Mouse (Mus musculus): Measurements from ENCODE around the gene Kat7.

The Kat7 gene

DNA sequence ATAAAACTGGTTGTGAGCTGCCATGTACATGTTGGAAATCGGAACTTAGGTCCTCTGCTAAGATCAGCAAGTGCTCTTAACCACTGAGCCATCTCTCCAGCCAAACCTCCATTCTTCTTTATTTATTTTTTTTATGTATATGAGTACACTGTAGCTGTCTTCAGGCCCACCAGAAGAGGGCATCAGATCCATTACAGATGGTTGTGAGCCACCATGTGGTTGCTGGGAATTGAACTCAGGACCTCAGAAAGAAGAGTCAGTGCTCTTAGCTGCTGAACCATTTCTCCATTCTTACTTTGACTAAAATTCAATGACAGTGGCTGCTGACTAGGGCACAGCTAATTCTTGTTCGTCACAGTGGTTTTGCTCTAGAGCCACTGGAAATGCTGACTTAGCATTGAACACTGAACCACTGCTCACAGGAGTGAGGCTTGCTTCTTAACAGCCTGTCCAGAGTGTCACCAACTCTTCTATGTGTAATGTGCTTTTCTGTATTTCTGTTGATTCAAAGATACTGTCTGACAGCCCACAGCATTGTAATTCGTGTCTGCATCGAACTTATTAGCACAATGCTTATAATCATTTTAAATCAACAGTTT lies 30.9 kb downstream of the Kat7 start:
- in situ Hi-C loops (cut with MboI, MseI) = no loop called here

DNA sequence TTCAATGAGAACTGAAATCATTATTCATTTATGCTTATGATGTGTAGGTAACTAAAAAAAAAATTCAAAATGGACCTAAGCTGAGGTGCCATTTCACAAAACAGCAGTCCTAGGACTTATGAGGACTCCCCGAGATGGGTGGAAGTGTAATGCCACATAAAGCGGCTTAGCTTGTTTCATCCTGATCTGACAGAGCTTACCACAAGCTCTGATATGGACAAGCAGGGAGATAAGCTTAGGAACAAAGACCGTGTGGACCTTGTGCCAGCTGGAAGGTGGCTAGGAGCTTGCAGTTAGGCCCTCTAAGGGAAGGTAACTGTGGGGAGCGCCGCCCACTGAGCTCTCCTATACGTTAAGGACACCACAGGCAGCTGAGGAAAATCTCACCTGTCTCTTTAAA lies 34.0 kb downstream of the Kat7 start:
- in situ Hi-C loops (cut with MboI, MseI) = no loop called here

DNA sequence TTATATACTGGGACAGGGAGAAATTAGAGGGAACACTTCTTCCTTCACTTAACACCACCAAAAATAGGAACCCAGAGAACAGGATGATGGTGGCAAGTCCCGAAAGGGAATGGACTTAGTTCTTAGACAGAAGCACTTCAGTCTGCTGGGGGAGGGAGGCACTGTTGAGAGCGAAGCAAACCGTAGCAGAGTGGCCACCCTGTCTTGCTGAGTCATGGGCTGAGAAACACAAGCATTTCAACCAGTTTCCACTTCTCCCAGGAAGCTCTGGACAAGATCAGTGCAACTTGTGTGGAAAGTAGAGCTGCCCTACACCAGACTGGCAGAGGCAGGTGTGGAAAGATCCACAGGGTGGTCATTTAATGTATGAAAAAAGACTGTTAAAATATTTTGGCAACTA lies 35.4 kb downstream of the Kat7 start:
- in situ Hi-C loops (cut with MboI, MseI) = no loop called here

DNA sequence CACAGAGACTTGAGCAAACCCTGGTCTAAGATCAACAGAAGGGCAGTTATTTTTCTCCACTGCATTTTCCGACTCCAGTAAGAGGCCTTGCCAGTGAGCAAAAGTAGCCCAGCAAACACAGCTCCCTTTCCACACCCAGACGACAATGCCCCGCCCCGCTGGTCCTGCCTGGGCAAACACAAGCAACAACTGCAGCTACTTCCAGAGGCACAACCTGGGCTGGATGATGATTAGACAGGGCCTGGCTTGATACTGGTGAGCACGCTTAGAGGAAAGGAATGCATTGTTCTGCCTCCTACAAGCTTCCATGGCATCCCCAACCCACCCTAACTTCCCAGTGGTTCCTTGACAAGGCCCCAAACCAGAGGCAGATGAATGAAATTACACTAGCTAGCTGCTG lies 36.4 kb downstream of the Kat7 start:
- in situ Hi-C loops (cut with MboI, MseI) = no loop called here

DNA sequence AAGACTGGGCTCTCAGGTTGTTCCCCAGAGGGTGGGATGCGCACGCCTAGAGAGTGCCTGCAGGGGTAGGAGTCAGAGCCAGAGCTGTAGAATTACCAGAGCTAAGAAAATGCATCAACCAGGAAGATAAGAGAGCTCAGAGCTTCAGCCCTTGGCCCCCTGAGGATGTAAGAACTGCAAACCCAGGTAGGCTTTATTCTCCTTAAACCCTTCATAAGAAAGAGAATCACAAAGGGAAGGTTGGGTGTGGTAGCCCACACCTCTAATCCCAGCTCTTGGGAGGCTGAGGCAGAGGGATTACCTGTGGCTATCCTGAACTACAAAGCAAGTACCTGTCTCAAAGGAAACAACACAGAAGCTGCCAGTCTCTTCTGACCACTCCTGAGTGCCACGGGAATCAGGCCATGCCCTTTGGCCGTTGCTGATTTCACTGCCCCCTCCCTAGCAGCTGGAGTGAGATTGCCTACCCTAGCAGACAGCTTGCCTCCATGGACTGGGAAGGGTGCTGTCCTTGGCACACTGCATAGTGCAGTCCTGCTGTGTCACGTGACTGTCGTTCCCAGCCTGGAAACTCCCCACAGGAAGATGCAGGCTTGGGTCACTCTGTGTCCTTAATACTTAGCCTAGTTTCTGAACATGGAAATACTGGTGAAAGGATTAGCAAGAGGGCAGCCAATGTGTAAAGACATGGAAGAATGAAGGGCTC lies 43.4 kb downstream of the Kat7 start:
- in situ Hi-C loops (cut with MboI, MseI) = no loop called here

DNA sequence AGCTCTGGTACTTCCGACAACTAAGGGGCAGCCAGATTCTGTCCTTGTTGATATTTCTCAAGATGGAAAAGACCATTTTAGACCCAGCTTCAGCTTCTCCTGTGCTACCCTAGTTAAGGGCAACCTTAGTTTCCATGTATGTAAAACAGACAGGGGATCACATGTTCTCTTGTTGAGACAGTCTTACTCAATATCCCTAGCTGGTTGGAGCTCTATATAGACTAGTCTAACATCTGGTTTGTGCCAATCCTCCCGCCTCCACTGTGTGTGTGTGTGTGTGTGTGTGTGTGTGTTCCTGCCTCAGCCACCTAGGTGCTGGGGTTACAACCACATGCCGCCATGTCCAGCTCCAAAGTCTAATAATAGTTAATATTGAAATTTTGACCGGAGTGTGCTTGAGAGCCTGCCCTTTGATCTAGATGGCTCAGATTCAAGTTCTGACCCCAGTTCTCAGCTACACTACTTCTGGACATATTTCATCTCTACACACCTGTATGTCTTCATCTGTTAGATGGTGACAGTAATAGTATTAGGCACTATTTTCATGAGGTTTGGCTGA lies 45.5 kb downstream of the Kat7 start:
- in situ Hi-C loops (cut with MboI, MseI) = no loop called here

DNA sequence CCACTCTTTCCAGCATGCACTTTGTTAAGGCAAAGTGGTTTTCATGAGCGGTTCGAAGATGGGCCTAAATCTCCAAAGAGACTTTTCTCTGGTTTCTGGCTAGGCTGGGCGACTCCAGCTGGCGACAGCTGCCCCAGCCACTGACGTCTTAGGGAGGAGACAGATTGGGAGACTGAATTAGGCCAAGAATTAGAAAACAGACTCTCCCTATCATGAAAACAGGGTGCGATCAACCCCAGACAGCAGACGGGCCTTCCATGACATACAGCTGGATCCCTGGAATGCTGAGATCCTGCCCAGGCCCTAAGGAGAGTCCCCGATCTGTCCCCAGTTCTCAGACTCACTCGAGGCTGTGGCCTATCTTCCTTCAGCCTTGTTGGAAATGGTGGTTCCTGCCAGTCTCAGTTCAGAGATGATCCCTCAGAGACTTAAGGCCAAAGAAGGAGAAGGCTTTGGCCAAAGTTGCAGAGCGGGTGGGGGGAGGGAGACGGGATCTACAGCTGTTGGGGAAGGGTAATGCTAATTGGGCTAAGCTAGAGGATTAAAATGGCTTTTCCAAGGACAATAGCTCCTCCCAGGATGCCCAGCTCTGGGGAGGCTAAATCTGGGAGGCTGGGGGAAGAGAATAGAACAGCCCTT lies 46.1 kb downstream of the Kat7 start:
- in situ Hi-C loops (cut with MboI, MseI) = no loop called here

DNA sequence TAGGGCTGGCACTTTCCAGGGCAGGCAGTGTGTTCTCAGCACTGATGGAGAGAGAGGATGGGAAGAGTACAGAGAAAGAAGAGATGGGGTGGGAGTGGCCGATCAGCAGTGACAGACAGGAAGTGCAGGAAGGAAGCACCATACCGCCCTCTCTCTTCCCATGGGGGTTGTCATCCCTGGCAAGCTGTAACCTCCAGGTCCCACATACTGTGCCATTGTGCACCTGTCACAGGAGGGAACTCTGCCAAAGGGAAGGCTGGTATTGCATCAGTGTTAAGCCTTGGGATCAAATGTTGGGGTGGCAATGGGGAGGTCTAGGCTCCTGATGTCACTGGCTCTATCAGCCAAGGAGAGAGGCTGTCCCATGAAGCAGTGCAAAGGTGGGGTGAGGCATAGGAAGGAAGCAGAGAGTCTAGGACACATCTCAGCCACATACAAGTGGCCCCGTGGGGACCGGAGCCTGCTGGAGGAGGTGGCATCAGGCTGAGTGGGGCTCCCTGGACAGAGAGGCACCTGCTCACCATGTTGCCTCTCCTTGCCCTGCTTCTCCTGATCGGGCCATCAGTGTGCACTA lies 48.8 kb downstream of the Kat7 start, which contains the start of gene Tac4:
Tac4 (plus strand) TSS at position 352 of the 574 bp plus-strand sequence.
- in situ Hi-C loops (cut with MboI, MseI) = no loop called here

DNA sequence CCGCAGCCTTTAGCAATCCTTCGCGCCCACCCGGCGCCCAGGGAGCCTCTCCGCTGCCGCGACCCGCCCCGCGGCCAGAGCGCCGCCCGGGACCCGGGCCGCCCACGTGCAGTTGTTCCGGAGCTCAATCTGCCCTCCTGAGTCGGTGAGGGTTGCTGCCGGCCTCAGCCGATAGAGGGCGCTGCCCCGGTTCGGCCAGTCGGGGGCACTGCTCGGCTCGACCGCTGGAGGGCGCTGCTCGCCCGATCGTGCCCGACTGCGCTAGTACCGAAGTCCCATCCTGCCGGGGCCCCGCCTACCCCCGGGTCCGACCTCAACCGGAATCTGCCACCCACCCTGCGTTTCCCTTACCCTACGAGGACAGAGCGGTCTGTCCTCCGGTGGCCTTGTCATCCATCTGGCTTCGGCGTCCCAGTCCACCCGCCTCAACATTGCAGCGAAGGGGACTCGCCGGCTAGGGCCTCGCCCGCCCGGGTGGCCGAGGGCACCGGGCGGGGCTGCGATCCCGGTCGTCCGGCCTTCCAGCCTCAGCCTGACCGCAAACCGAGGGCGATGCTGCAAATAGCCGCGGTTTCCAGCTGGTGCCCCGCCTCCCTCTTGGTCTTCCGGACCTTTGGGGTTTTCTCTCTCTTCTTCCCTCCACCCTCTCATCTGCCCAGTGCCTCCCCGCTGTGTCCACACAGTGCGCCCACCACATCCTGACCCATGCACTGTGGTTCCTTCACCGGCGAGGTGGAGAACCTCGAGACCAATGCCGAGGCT lies 50.8 kb downstream of the Kat7 start:
- in situ Hi-C loops (cut with MboI, MseI) = loop anchor here (5.0 kb wide), 2 partner anchors 258 to 263 kb away; no protein-coding TSS in a partner anchor

DNA sequence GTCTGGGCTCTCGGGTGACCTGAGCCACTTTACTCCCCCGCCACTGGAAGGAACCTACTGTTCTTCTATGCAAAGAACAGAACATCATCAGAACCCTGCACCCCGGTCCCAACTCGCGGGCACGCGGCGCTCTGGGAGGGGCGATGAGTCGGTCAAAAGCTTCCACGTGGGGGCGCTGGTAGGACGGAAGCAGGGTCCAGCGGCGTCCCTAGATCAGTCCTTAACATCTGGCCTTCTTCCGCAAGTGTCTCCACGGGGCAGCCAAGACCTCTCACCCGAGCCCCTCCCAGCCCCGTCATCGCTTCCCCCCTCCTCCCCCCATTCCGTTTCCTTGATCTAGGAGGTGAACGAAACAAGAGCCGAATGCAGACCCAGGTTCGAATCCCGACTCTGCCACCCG lies 51.6 kb downstream of the Kat7 start:
- in situ Hi-C loops (cut with MboI, MseI) = loop anchor here (5.0 kb wide), 2 partner anchors 259 to 264 kb away; no protein-coding TSS in a partner anchor

DNA sequence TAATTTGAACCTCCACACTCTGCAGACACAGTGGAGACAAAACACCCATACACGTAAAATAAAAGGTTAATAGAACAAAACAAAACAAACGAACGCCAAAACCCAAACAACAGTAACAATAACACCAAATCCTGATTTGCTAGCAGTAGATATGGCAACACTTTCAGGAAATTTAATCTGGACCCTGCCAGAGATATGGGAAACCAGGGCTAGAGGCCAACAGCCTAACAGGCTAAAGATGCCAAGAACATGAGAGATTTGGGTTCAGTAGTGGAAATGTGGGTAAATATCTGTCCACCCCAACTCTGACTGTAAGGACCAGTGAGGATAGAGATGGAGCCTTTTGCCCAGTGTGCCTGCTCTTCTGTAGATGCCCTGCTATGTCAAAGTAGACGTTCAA lies 52.1 kb downstream of the Kat7 start:
- in situ Hi-C loops (cut with MboI, MseI) = loop anchor here (5.0 kb wide), 2 partner anchors 259 to 264 kb away; no protein-coding TSS in a partner anchor

DNA sequence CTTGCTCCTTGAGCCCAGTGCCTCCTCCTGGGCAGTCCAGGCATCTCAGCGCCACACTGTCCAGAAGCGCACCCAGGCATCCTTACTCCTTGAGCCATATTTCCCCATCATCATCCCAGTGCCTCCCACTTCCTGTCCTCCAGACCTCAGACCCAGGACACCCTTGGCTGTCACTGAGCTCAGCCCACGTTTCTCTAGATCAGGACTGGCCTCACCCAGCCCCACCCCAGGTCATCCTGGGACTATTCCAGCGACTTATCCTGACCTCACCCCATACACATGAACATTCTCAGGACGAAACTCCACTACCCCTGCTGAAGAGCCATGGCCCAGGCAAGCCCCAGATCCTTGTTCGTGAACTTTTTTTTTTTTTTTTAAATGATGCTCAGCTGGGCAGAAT lies 54.3 kb downstream of the Kat7 start:
- in situ Hi-C loops (cut with MboI, MseI) = loop anchor here (5.0 kb wide), 2 partner anchors 262 to 267 kb away; no protein-coding TSS in a partner anchor

DNA sequence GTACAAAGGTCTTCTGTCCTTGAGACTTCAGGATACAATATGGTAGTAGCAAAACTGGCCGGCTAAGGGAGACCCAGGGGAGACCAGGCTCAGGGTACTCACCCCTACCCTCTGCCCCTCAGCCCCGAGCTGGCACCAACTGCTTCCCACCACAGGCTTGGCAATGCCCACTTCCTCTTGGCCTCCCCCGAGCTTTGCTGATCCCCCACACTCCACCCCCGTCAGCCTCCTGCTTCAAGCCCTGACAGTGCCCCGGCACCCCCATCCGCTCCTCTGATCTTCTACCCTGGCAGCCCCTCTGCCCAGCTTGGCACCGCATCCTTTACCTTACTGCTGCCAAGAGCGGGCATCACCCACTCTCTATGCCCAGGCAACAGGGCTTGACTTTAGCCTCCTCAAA lies 55.9 kb downstream of the Kat7 start:
- in situ Hi-C loops (cut with MboI, MseI) = no loop called here

DNA sequence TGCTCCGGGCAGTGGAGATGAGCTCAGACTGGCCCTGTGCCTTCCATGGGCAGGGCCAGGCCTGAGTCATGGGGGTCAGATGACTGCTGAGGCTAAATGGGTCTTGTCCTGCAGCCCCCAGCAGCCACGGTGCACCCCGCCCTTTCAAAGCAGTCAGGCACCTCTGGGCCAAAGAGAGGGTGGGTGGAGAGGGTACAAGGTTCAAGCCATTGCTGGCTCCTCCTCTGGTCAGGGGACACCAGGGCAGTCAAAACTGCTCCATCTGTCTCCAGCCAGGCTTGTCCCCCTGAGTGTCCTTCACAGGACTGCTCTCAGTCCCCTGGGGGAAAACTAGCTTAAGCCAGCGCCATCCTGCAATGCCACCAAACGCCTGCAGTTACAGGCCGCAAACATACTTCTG lies 57.9 kb downstream of the Kat7 start:
- in situ Hi-C loops (cut with MboI, MseI) = no loop called here

DNA sequence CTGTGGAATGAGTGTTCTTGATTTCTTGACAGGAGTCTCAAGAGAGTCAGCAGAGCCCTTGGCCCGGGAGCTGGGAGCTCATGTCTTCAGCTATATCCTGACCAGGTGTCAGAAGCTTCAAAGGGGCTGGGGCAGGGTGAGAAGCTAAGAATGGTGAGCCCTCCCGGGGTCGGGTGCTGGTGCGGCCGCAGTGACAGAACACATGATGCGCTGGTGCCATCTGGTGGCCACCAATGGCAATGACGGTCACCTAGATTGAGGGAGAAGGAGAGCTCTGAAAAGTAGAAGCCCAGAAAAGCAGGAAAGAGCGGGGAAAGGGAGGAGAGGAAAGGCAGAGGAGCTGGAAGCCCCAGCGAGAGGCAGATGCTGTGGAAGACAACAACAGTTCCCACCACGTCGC lies 58.8 kb downstream of the Kat7 start:
- in situ Hi-C loops (cut with MboI, MseI) = no loop called here

DNA sequence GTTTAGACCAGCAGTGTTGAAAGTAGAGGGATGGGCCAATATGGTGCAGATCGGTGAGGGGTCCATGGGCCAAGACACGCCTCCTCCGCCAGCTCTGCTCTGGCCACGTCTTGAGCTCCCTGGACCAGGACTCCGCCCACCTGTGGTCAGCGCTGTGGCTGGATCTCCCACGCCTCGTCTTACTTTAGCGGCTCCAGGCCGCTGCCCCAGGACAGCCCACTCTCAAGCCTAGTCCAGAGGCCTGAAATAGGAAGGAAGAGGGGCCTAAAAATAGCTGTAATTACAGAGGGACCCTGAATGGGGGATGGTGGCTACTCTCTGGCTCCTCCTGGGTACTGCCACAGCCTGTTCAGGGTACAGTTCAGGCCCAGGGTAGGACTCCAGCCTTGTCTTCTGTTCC lies 59.9 kb downstream of the Kat7 start:
- in situ Hi-C loops (cut with MboI, MseI) = no loop called here

DNA sequence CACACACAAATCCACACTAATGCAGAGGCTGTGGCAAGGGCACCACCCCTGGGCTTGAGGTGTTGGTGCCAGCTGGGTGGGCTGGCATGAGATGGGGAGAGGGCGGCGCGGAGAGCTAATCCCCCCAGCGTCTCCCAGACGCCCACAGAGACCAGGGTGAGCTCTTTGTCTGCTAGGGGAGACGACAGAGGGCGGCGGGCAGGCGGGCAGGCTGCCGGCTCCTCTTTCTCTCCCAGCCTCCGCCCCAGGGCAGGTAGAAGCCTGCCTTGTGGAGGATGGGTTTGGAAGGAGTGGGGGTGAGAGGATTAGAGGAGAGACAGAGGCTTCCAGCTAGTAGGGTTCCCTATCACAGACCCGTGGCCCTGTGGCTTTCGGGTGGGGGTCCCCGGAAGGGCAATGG lies 63.0 kb downstream of the Kat7 start:
- in situ Hi-C loops (cut with MboI, MseI) = no loop called here

DNA sequence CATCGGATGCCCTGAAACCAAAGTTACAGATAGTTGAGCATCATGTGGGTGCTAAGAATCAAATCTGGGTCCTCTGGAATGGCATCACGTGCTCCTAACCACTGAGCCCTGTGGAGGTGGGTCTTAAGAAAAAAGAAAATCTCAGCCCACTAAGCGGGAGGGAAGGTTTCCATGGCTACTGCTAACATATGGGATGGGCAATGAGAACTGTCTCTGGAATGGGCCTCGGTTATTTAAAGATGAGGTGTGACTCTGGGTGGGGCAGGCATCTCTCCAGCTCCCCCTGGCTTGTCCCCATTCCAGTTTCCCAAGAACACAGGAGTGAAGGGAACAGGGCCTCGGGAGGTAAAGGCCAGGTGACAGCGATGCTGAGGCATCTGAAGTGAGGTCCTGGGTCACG lies 64.6 kb downstream of the Kat7 start:
- in situ Hi-C loops (cut with MboI, MseI) = no loop called here

DNA sequence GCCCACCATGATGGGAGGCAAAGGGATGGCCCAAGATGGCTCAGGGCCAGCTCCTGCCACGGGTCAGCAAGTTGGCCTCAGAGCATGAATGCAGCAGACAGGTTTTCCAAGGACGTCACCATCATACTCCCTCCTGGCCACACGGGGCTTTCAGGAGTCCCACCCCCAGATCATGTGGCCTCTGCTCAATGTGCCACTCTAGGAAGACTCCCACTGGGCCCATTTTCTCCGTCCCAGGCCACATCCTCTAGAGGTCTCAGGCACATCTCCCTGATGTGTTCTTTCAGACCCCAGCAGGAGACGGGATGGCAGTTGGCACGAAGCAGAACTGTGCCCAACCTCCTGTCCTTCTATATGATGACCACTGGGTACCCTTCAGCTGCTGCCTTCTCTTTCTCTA lies 67.4 kb downstream of the Kat7 start:
- in situ Hi-C loops (cut with MboI, MseI) = no loop called here

DNA sequence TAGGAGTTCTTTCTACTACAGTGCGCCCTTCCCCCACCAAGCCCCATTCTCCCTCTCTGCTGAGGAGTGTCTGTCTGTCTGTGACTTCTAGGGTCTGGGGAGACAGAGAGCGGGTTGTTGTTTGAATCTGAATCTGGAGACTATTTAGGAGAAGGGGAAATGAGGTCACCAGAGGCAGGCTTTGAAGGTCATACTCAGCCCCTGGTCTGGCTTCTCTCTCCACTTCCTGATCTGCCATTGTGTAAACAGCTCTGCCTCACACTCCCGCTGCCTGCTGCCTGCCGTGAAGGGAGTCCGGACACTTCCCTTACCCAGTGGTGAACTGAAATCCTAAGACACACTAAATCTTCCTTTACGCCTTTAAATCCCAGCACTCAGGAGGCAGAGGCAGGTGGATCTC lies 71.6 kb downstream of the Kat7 start:
- in situ Hi-C loops (cut with MboI, MseI) = loop anchor here in 1 of 2 experiments (5.0 kb wide), 1 partner anchor 116 kb away; the partner anchor contains the start of gene Dlx3

DNA sequence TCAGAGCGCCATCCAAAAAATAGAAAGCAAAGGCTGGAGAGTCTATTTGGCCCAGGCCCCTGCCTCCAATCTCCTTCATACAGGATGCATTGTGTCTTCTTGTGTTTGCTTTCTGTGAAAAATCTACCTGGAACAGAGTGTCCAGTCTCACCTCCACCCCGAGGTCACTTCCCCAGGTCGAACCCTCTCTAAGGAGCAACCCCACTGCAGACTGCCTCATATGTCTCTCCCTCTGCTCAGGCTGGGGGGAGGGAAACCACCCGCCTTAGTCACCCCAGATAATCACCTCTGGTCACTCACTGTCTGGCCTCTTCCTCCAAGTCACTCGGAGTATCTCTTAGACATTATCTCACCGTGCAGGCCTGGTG lies 77.7 kb downstream of the Kat7 start:
- in situ Hi-C loops (cut with MboI, MseI) = loop anchor here in 1 of 2 experiments (5.0 kb wide), 2 partner anchors 110 to 190 kb away; partner anchors contain the start of genes Dlx3 and Pdk2
